Mouse (Mus musculus) left cerebral cortex, adult 9 months (tissue): ENCODE data around the gene Gfpt1.

Experiments used
- DNase-seq, 2 experiments: peaks; one replicate each; pipeline ENCODE4 v3.0.0; 2022; ENCODE audit warnings: low spot score in 2 of 2

Gene Gfpt1

GRCm38 (mm10) chr6:87139796-87140553 lies 97.3 kb downstream of the Gfpt1 start:
- DNase-seq, result no peak
